Mouse (Mus musculus) left cerebral cortex, postnatal 14 days (tissue): ENCODE measurements around the gene Man1b1. TPM values are rescaled to one million over a fixed set of nuclear protein-coding genes. Genes with fewer than 3 reads are reported as not detected.

Experiments
- DNase-seq, 2 experiments: peaks; one replicate each; pipeline ENCODE4 v3.0.0; 2021 to 2022; ENCODE audit warnings: low spot score in 2 of 2, mixed read lengths in 1 of 2
- intact Hi-C: fragments of 180-260 bp; cut with DNase I; formaldehyde crosslinking; loops from one replicate; pipeline ENCODE4 v1.15.1; 2025
- total RNA-seq, 2 experiments: library from RNA; stranded (reverse); gene quantifications; 2 replicates each; pipeline ENCODE4 v1.2.3; 2021

Man1b1 gene
- total RNA-seq, 2 experiments from 2014 or later, result 57.2 to 59.0 TPM

GRCm38 (mm10) chr2:25396597-25396983 lies 64.5 kb downstream of the Man1b1 start:
- intact Hi-C loops, result loop anchor here (2.0 kb wide), 1 partner anchor 20 kb away; no protein-coding TSS in a partner anchor
- DNase-seq, result no peak

- intact Hi-C loops, result loop anchor here (2.0 kb wide), 1 partner anchor 20 kb away; no protein-coding TSS in a partner anchor
Observed at GRCm38 (mm10) chr2:25397010-25397409, 64.9 kb downstream of the Man1b1 start.

GRCm38 (mm10) chr2:25398065-25398464 lies 65.9 kb downstream of the Man1b1 start:
- intact Hi-C loops, result no loop called here
- no peak for DNase-seq

More at GRCm38 (mm10) chr2:25397010-25397409, 64.9 kb downstream of the Man1b1 start:
- DNase-seq, result no peak

GRCm38 (mm10) chr2:25399051-25399450 lies 66.9 kb downstream of the Man1b1 start, which contains the start of gene Npdc1:
Npdc1 (plus strand) TSS chr2:25399351.
- intact Hi-C loops, result no loop called here
- no peak for DNase-seq

- intact Hi-C loops, result no loop called here
- DNase-seq, result no peak
Observed at GRCm38 (mm10) chr2:25400291-25400690, 68.2 kb downstream of the Man1b1 start.

GRCm38 (mm10) chr2:25400764-25401163 lies 68.6 kb downstream of the Man1b1 start:
- intact Hi-C loops, result no loop called here
- peak in 1 of 2 experiments; percentile 59 for DNase-seq

Other genes starting within 250 kb of the Man1b1 start
- not detected for gene Noxa1, start 237.2 kb upstream of the Man1b1 start, total RNA-seq
- 10 to 100 TPM; 38.6 to 44.9 TPM for gene Nrarp, start 151.6 kb upstream of the Man1b1 start, total RNA-seq
- 1 to 10 TPM; 1.7 to 2.6 TPM for gene Tor4a, start 135.5 kb upstream of the Man1b1 start, total RNA-seq
- 10 to 100 TPM; 49.9 to 52.1 TPM for gene Nelfb, start 120.8 kb upstream of the Man1b1 start, total RNA-seq
- under 1 TPM; 0.27 to 0.44 TPM for gene Stpg3, start 117.7 kb upstream of the Man1b1 start, total RNA-seq
- not detected for gene Fam166a, start 113.6 kb upstream of the Man1b1 start, total RNA-seq
- gene Tubb4b, start 107.6 kb upstream of the Man1b1 start, total RNA-seq, result 100 to 1,000 TPM; 478 to 505 TPM
- not detected for gene Slc34a3, start 98.0 kb upstream of the Man1b1 start, total RNA-seq
- gene Rnf224, start 95.6 kb upstream of the Man1b1 start, total RNA-seq, result not detected
- gene Rnf208, start 90.1 kb upstream of the Man1b1 start, total RNA-seq, result 100 to 1,000 TPM; 220 to 242 TPM
- gene Cysrt1, start 89.9 kb upstream of the Man1b1 start, total RNA-seq, result under 1 TPM in 1 of 2 experiments, not detected in 1; 0.79 TPM
- gene AL732309.1, start 85.5 kb upstream of the Man1b1 start, total RNA-seq, result 1 to 10 TPM; 2.3 to 2.8 TPM
- 10 to 100 TPM; 35.3 to 41.3 TPM for gene Tmem203, start 76.9 kb upstream of the Man1b1 start, total RNA-seq
- gene Tprn, start 69.7 kb upstream of the Man1b1 start, total RNA-seq, result 10 to 100 TPM; 14.2 to 15.7 TPM
- gene Ssna1, start 59.9 kb upstream of the Man1b1 start, total RNA-seq, result 10 to 100 TPM; 70.9 to 72.1 TPM
- 10 to 100 TPM; 69.8 to 73.2 TPM for gene Anapc2, start 59.9 kb upstream of the Man1b1 start, total RNA-seq
- not detected for gene Tmem210, start 44.2 kb upstream of the Man1b1 start, total RNA-seq
- gene Lrrc26, start 42.4 kb upstream of the Man1b1 start, total RNA-seq, result not detected
- gene Grin1, start 13.2 kb upstream of the Man1b1 start, total RNA-seq, result 100 to 1,000 TPM; 477 to 493 TPM
- gene Dpp7, start 24.0 kb downstream of the Man1b1 start, total RNA-seq, result 10 to 100 TPM; 28.0 to 31.6 TPM
- 10 to 100 TPM; 12.2 to 14.8 TPM for gene Uap1l1, start 33.3 kb downstream of the Man1b1 start, total RNA-seq
- gene Sapcd2, start 40.0 kb downstream of the Man1b1 start, total RNA-seq, result 1 to 10 TPM; 6.2 to 7.0 TPM
- 10 to 100 TPM; 14.7 to 17.5 TPM for gene Entpd2, start 63.5 kb downstream of the Man1b1 start, total RNA-seq
- 100 to 1,000 TPM; 366 to 370 TPM for gene Npdc1, start 67.0 kb downstream of the Man1b1 start, total RNA-seq
- under 1 TPM; 0.26 to 0.27 TPM for gene Fut7, start 90.9 kb downstream of the Man1b1 start, total RNA-seq
- 100 to 1,000 TPM; 137 to 152 TPM for gene Abca2, start 96.4 kb downstream of the Man1b1 start, total RNA-seq
- 1 to 10 TPM in 1 of 2 experiments, under 1 TPM in 1; 0.59 to 1.2 TPM for gene Clic3, start 124.5 kb downstream of the Man1b1 start, total RNA-seq
- gene Paxx, start 128.8 kb downstream of the Man1b1 start, total RNA-seq, result 10 to 100 TPM; 64.1 to 66.3 TPM
- gene Ptgds, start 137.7 kb downstream of the Man1b1 start, total RNA-seq, result 1,000 to 10,000 TPM; 1,462 to 1,765 TPM
- not detected for gene Lcn12, start 161.6 kb downstream of the Man1b1 start, total RNA-seq
- gene Fbxw5, start 168.4 kb downstream of the Man1b1 start, total RNA-seq, result 100 to 1,000 TPM; 141 to 142 TPM
- gene C8g, start 169.4 kb downstream of the Man1b1 start, total RNA-seq, result 1 to 10 TPM in 1 of 2 experiments, under 1 TPM in 1; 0.59 to 1.6 TPM
- 1 to 10 TPM; 9.1 to 9.5 TPM for gene Traf2, start 214.6 kb downstream of the Man1b1 start, total RNA-seq
- 100 to 1,000 TPM; 190 to 202 TPM for gene Edf1, start 225.5 kb downstream of the Man1b1 start, total RNA-seq
- gene Mamdc4, start 242.5 kb downstream of the Man1b1 start, total RNA-seq, result 1 to 10 TPM; 1.8 to 2.1 TPM
- 100 to 1,000 TPM in 1 of 2 experiments, 10 to 100 TPM in 1; 93.5 to 105 TPM for gene Phpt1, start 242.9 kb downstream of the Man1b1 start, total RNA-seq
- gene Ajm1, start 249.4 kb downstream of the Man1b1 start, total RNA-seq, result 100 to 1,000 TPM; 123 to 129 TPM